Mouse (Mus musculus) urinary bladder, postnatal 10 days (tissue): ENCODE results near the gene Tspan5.

ENCODE experiments used
- DNase-seq: peaks from one replicate; pipeline ENCODE4 v3.0.0; 2022; ENCODE audit warnings: low spot score

Tspan5 gene

GRCm38 (mm10) chr3:138941604-138942003 lies 199.6 kb downstream of the Tspan5 start:
- no peak for DNase-seq

GRCm38 (mm10) chr3:138945516-138945915 lies 203.5 kb downstream of the Tspan5 start:
- DNase-seq, result no peak

- DNase-seq, result no peak
Measured at GRCm38 (mm10) chr3:138949081-138949480, 207.1 kb downstream of the Tspan5 start.

DNA sequence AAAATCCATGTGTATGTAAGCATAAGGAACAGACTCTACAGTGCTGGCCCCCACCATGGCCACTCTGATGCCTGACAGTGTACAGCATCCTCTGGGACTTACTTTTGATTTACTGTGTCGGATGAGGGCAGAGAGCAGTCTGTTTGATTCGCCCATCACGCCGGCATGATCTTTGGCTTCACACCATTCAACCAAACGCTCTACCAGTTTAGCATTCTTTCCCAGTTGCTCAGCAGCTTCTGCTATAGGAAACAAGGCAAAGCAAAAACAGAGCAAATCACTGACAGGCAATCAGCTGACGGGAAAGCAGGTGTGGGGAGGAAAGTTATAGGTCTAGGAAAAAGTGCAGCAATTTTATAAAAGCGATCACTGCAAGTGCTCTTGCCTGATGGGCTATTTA lies 213.2 kb downstream of the Tspan5 start:
- DNase-seq, result no peak
